Mouse (Mus musculus) ES-E14 (cell line): ENCODE measurements around the gene Fam181a.

ENCODE experiments used
- CHD2 ChIP-seq: IDR thresholded peaks from 2 replicates; pipeline ENCODE4 v1.6.1; 2014; ENCODE audit warnings: mild to moderate bottlenecking, low read depth, low read length, inconsistent platforms
- HCFC1 ChIP-seq: IDR thresholded peaks from 2 replicates; pipeline ENCODE4 v1.6.1; 2012; ENCODE audit warnings: low read length, inconsistent platforms, borderline replicate concordance; ENCODE audit not compliant: insufficient read depth
- MAFK ChIP-seq: IDR thresholded peaks from 2 replicates; pipeline ENCODE4 v1.6.1; 2014; ENCODE audit warnings: mild to moderate bottlenecking, low read depth, low read length, inconsistent platforms; ENCODE audit not compliant: insufficient read depth
- ZC3H11A ChIP-seq: IDR thresholded peaks from 2 replicates; pipeline ENCODE4 v1.6.1; 2012; ENCODE audit warnings: low read depth, mild to moderate bottlenecking, inconsistent platforms, low read length, borderline replicate concordance
- ZNF384 ChIP-seq: IDR thresholded peaks from 2 replicates; pipeline ENCODE4 v1.6.1; 2012; ENCODE audit warnings: low read depth, low read length, inconsistent platforms

GRCm38 (mm10) chr12:103336766-103337165 is 26.0 kb downstream of the Fam181a start:
- TF ChIP-seq ZNF384 (no peak), HCFC1 (no peak), MAFK (no peak), CHD2 (no peak), ZC3H11A (no peak)
